In genomic region chr16:61246387-61246786, GRCm38 (mm10) we compare ENCODE assay signal across 25 mouse cellular contexts.
DNase-seq lines count a peak whose midpoint lies in the region; ATAC-seq lines count a peak whose summit lies in the region.
"Had no signal": no experiment of that assay in that cellular context is flagged by ENCODE, and none has a peak within 500 bp of the region (broad histone marks: within the 10 kb centered on the region; RNA-seq: fewer than 3 reads in every experiment).

No protein-coding gene starts in this region.

- H3K4me2 ChIP-seq in kidney, embryonic 14.5 days (replicated peaks; ENCODE audit: low read depth, low read length): no peak overlapping the region
- H3K4me2 ChIP-seq: embryonic facial prominence, embryonic 13.5 days; embryonic facial prominence, embryonic 15.5 days; forebrain, embryonic 12.5 days had no signal

- H3K4me1 ChIP-seq in heart, embryonic 10.5 days: no peaks in the 10 kb centered on the region
- no peaks in the 10 kb centered on the region for H3K4me1 ChIP-seq in kidney, embryonic 14.5 days (ENCODE audit: control insufficient read depth, insufficient read depth, low read length)
- H3K4me1 ChIP-seq: embryonic facial prominence, embryonic 13.5 days; embryonic facial prominence, embryonic 15.5 days; forebrain, embryonic 10.5 days; forebrain, embryonic 12.5 days had no signal

- no peaks in the 10 kb centered on the region for H3K27me3 ChIP-seq in heart, embryonic 10.5 days (ENCODE audit: insufficient read depth, poor library complexity, severe bottlenecking)
- H3K27me3 ChIP-seq in kidney, embryonic 14.5 days (ENCODE audit: control insufficient read depth, insufficient read depth, low read length): no peaks in the 10 kb centered on the region
- H3K27me3 ChIP-seq: embryonic facial prominence, embryonic 13.5 days; embryonic facial prominence, embryonic 15.5 days; forebrain, embryonic 12.5 days; Patski had no signal

- H3K36me3 ChIP-seq in heart, embryonic 10.5 days: no peaks in the 10 kb centered on the region
- no peaks in the 10 kb centered on the region for H3K36me3 ChIP-seq in kidney, embryonic 14.5 days (ENCODE audit: control insufficient read depth, insufficient read depth, low read length)
- H3K36me3 ChIP-seq: embryonic facial prominence, embryonic 13.5 days; embryonic facial prominence, embryonic 15.5 days; forebrain, embryonic 10.5 days; forebrain, embryonic 12.5 days; G1E had no signal

- H3K9ac ChIP-seq in kidney, embryonic 14.5 days (ENCODE audit: low read depth, low read length): no peak overlapping the region
- H3K9ac ChIP-seq: embryonic facial prominence, embryonic 13.5 days; embryonic facial prominence, embryonic 15.5 days; forebrain, embryonic 12.5 days had no signal

- no peak for ATAC-seq in kidney, embryonic 14.5 days (ENCODE audit: low FRiP score, low TSS enrichment)
- ATAC-seq: forebrain, embryonic 14.5 days; forebrain, embryonic 16.5 days; Patski had no signal

- peak; percentile 71 for DNase-seq in heart, adult 11 months
- DNase-seq in heart, embryonic 10.5 days (ENCODE audit: low spot score): no peak
- DNase-seq in ZHBTc4 (ENCODE audit: low read depth, low spot score): peak; percentile 18
- no peak for DNase-seq in frontal cortex, postnatal 36 days (ENCODE audit: low spot score in 2 of 2)
- DNase-seq: adrenal gland, adult 2 months; adrenal gland, postnatal 10 days; adrenal gland, postnatal 25 days; B cell, adult 2 months; cerebellum, adult 11 months; cerebellum, adult 18-20 months; cerebellum, adult 8-10 months; cerebellum, adult 9-11 months; cerebellum, postnatal 14 days; cerebellum, postnatal 36 days; embryo, embryonic 11 days had no signal

- no peak overlapping the region for H3K27ac ChIP-seq in heart, embryonic 10.5 days
- no peak overlapping the region for H3K27ac ChIP-seq in kidney, embryonic 14.5 days (ENCODE audit: low read depth, low read length)
- H3K27ac ChIP-seq: embryonic facial prominence, embryonic 13.5 days; embryonic facial prominence, embryonic 15.5 days; forebrain, embryonic 10.5 days; forebrain, embryonic 12.5 days had no signal

- H3K4me3 ChIP-seq in heart, embryonic 10.5 days: no peak overlapping the region
- no peak overlapping the region for H3K4me3 ChIP-seq in kidney, embryonic 14.5 days (ENCODE audit: low read length)
- H3K4me3 ChIP-seq: embryonic facial prominence, embryonic 13.5 days; embryonic facial prominence, embryonic 15.5 days; erythroblast, embryonic 14.5 days; forebrain, embryonic 10.5 days; forebrain, embryonic 12.5 days had no signal

- WGBS in heart, embryonic 10.5 days: 79% methylated on average over 6 of the region's 6 CpGs
- WGBS in kidney, embryonic 14.5 days: 79% methylated on average over 6 of the region's 6 CpGs

- no peaks in the 10 kb centered on the region for H3K9me3 ChIP-seq in heart, embryonic 10.5 days
- no peaks in the 10 kb centered on the region for H3K9me3 ChIP-seq in kidney, embryonic 14.5 days (ENCODE audit: control insufficient read depth, low read length)
- H3K9me3 ChIP-seq: embryonic facial prominence, embryonic 13.5 days; embryonic facial prominence, embryonic 15.5 days; forebrain, embryonic 10.5 days; forebrain, embryonic 12.5 days had no signal

Comparison
In these comparisons a context has a peak if more than half of its experiments do, and no peak if none do; other contexts are left out.
1. DNase-seq: peak in heart, adult 11 months (single experiment) and ZHBTc4 (single experiment); none in heart, embryonic 10.5 days (single experiment) and frontal cortex, postnatal 36 days (0 of 2).